Mouse (Mus musculus) liver, adult (tissue): ENCODE measurements at regions not wholly inside any gene's neighbourhood (a gene's known extent, or its start where the extent isn't known, plus 50 kb on each side); places are given as distances from the start of the nearest gene placed in this dataset.
A peak's percentile ranks its signal among the peaks of the same experiment; 100 is the strongest.

ENCODE experiments used
- GATA4 ChIP-seq: IDR thresholded peaks from 2 replicates; pipeline ENCODE4 v1.6.1; 2014; ENCODE audit warnings: mild to moderate bottlenecking, low read length; ENCODE audit not compliant: insufficient replicate concordance

- TF ChIP-seq GATA4, result no peak
These were observed 197.8 kb upstream of the Gimd1 start for GRCm38 (mm10) chr3:132431805-132432204.

GRCm38 (mm10) chr3:132441226-132441625 is 188.4 kb upstream of the Gimd1 start:
- no peak for TF ChIP-seq GATA4

DNA sequence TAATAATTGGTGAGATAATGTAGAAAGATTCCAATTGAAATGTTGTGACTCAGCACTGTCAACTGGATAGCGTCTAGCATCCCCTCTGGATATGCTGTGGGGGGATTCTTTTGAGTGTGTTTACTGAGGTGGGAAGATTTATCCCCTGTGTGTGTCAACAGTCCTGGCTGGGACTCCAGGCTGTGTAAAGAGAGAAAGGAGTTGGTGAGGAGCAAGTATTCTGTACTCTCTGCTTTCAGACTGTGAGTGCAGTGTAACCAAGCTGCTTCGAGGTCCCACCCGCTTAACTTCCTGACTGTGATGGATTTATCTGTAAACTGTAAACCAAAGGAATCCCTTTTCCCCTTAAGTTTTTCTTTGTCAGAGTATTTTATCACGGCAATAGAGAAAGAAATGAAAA is 175.7 kb upstream of the Gimd1 start:
- TF ChIP-seq GATA4, result no peak

DNA sequence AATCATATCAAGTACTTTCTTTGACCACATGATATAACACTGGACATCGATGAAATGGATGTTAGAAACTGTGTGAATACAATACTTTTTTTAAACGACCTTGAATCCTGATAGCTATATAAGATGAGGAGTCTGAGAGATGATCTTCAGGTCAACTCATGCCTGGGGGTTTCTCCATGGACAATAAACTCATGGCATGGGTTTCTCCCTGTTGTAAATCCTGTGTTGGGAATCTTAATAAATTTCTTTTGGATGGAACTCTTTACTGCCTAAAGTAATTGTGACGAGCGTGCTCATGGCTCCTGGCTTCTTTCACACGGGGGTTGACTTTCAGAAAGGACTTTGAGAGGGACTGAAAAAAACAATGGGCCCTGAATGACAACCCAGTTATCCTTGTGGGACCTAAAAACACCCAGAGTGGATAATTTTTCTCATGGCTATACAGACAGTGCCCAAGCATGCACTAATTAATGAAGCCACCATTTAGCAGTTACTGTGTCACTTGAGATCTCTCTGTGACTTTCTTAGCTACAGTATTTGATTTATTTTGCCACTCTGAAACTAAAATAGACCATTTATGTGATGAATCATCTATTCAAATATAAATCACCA is 167.2 kb upstream of the Gimd1 start:
- TF ChIP-seq GATA4, result no peak

- TF ChIP-seq GATA4, result no peak
These were observed 158.6 kb upstream of the Gimd1 start for GRCm38 (mm10) chr3:132471070-132471469.

DNA sequence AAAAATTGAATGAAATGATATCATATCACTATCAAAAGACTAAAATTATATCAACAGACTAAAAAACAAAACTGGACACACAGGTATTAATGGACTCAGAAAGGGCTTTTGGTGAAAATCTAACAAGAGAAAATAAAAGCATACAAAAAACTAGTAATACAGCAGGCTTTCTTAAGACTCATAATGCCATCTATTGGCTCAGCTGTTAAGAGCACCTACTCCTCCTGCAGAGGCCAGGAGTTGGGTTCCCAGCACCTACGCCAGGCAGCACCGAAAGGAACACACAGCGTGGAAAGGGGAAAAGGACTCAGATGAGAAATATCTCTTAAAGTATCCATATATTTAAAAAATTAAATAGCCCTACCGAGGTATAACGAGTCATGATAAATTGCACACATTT is 151.9 kb upstream of the Gimd1 start:
- TF ChIP-seq GATA4, result no peak

DNA sequence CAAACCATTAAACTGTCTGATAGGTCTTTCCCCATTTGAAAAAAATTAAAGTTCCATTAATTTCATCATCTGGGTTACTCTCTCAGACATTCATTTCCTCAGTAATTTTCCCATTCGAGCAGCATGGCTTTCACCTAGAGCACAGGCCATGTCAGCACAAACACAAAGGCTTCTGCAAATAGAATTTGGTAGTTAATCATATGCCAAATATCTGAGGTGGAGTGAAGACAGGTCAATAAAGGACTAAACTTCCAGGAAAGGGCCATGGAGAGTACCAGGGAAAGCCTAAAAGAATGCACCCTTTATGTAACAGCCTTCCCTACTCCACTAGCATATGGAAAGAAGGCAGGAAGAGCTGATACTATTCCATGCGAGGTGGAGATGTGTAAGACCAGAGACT is 150.3 kb upstream of the Gimd1 start:
- no peak for TF ChIP-seq GATA4

DNA sequence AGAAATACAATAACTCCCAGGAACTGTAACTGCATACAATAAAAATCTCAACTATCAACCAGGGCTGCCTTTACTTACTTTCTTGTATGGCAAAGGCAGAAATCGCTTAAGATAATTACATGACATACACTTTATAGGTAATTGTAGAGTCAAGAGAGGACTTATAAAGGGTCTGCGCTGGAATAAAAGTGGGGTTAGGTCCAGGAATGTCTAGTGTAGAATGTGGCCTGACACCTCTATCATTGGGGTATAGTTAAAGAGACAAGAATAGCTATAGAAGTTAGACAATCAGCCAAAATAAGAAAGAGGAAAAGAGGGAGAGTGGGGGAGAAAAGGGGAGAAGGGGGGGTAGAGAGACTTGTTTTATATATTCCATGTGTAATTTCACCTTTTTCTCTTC is 144.8 kb upstream of the Gimd1 start:
- TF ChIP-seq GATA4, result no peak

DNA sequence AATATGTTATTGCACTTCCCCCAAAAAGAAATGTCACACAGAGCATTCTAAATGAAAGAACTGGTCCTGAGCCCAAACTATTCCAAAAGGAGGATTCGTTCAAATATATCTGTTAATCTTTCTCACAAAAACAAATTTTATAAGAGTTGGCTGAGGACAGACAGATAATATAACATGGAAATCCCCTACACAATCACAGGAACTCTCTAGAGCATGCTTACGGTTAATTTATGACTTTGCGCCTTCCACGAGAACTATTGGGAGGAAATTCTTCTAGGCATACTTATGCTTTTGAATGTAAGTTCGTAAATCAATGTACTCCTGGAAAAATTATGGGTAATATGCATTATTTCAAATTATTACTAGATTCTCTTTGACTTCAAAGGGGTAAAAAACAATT is 144.1 kb upstream of the Gimd1 start:
- no peak for TF ChIP-seq GATA4

- TF ChIP-seq GATA4, result no peak
These were observed 123.5 kb upstream of the Gimd1 start for GRCm38 (mm10) chr3:132506095-132506494.

DNA sequence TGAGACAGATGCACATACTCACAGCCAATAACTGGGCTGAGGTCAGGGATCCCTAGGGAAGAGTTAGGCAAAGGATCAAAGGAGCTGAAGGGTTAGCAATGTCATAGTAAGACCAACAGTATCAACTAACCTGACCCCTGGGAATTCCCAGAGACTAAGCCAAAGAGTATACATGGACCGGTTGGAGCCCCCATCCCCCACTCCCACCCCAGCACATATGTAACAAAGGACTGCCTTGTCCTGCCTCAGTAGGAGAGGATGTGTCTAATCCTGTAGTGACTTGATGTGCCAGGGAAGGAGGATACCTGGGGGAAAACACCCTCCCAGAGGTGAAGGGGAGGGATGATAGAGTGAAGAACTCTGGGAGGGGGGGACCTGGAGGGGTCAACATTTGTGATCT is 119.4 kb upstream of the Gimd1 start:
- TF ChIP-seq GATA4, result no peak

GRCm38 (mm10) chr3:132512526-132513102 is 117.0 kb upstream of the Gimd1 start:
- TF ChIP-seq GATA4, result no peak

DNA sequence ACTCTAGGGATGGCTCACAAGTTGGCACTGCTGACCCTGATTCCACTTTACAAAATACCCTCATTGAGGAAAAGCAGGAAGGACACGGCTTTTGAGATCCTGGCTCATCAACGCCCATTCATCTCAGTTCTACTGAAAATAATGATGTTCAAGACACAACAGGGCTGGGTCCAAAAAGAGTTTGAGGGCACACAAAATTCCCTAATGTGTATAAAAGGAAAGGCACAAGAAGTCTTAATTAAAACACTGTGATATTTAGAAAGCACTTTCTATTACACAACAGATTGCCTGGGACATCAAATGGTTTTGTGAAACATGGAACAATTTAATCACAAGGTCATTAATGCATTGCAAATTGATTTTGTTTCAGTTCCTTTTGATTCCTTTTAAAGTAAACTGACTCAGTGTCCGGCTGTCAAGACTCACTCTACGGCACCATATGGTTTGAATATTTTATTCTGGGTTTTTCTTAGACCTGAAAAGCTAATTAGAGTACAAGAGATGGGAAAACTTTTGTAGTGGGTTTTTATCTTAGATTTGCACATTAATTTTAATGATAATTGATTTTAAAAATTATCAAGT is 96.2 kb upstream of the Gimd1 start:
- no peak for TF ChIP-seq GATA4

GRCm38 (mm10) chr3:132539780-132540658 is 89.6 kb upstream of the Gimd1 start:
- no peak for TF ChIP-seq GATA4

DNA sequence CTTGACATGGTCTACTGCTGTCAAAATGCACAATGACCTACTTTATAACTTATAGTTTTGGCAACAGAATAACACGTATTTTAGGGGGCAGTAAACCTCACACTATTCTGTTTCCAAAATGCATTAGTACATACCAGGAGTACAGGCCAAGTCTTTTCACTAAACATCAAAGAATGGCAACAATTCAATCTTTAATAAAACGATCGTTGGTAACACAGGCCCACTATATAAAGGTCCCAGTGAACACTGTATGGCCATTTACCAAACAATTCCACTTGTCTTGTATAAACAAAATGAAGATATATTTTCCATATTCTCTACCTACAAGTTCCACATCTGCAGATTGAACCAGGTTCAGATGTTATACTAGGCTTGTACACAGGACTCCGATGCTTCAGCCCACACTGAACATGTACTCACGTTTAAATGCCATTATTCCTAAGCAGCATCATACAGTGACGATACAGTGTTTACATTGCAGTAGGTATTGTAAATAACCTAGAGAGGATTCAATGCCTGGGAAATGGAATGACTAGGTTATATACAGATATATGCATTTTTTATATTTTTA is 78.3 kb upstream of the Gimd1 start:
- TF ChIP-seq GATA4, result no peak

DNA sequence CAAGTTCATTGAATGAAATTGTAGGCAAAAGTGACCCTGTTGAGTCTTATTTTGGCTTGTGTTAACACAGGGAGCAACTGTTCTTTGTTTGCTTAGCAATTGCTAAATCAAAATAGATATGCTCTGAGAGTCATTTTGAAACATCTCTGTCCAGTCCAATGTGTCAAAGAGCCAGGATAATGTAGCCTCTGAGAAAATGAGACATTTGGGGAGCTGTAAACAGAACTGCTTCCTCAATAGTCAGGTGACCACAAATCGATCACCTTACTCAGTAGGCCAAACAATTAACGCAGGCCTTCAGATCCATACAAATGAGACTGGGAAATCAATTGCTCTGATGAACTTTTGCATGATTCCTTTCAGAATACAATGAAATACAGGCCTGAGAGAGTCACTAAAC is 63.9 kb upstream of the Gimd1 start:
- peak; percentile 27; the same call in 1 of the 2 replicates for TF ChIP-seq GATA4
